Mouse (Mus musculus) midbrain, embryonic 14.5 days (tissue): ENCODE measurements around the gene Meis2. TPM values are rescaled to one million over a fixed set of nuclear protein-coding genes. Genes with fewer than 3 reads are reported as not detected.

ENCODE experiments used
- ATAC-seq: fragments of 200-750 bp; cut with Nextera tagmentation; 2 replicates; pipeline ENCODE4 v1.8.0; 2017; ENCODE audit warnings: moderate number of reproducible peaks, moderate library complexity; ENCODE audit not compliant: low FRiP score, low TSS enrichment
- DNase-seq: peaks from one replicate; pipeline ENCODE4 v3.0.0-alpha.2; 2015
- H3K27ac ChIP-seq: fragments of 300-500 bp; sonication (generic); replicated peaks from 2 replicates; pipeline ENCODE4 v1.5.1; 2014; ENCODE audit warnings: mild to moderate bottlenecking, low read depth, low read length, moderate library complexity
- H3K27me3 ChIP-seq: fragments of 300-500 bp; sonication (generic); 2 replicates; pipeline ENCODE4 v1.6.1; 2014; ENCODE audit warnings: low read length, control low read depth, mixed read lengths; ENCODE audit not compliant: control insufficient read depth, insufficient read depth
- H3K36me3 ChIP-seq: fragments of 300-500 bp; sonication (generic); 2 replicates; pipeline ENCODE4 v1.6.1; 2014; ENCODE audit warnings: low read length, control low read depth; ENCODE audit not compliant: control insufficient read depth, insufficient read depth
- H3K4me1 ChIP-seq: fragments of 300-500 bp; sonication (generic); 2 replicates; pipeline ENCODE4 v1.6.1; 2014; ENCODE audit warnings: mild to moderate bottlenecking, antibody characterized with exemption, low read length, control low read depth; ENCODE audit not compliant: control insufficient read depth, insufficient read depth
- H3K4me2 ChIP-seq: fragments of 300-500 bp; sonication (generic); 2 replicates; pipeline ENCODE4 v1.6.1; 2014; ENCODE audit warnings: mild to moderate bottlenecking, low read length, moderate library complexity
- H3K4me3 ChIP-seq: fragments of 300-500 bp; sonication (generic); replicated peaks from 2 replicates; pipeline ENCODE4 v1.5.1; 2014; ENCODE audit warnings: low read depth, low read length
- H3K9ac ChIP-seq: fragments of 300-500 bp; sonication (generic); replicated peaks from 2 replicates; pipeline ENCODE4 v1.6.1; 2014; ENCODE audit warnings: mild to moderate bottlenecking, low read length, moderate library complexity
- H3K9me3 ChIP-seq: fragments of 300-500 bp; sonication (generic); 2 replicates; pipeline ENCODE4 v1.6.1; 2016; ENCODE audit warnings: low read length, control low read depth, mixed read lengths; ENCODE audit not compliant: control insufficient read depth
- WGBS: fragments of 180-500 bp; shearing (Covaris S2); extraction: QIAGEN DNeasy Blood & Tissue Kit; methylation state at CpG from one replicate; pipeline ENCODE4 v1.1.7; 2014; 5-methylcytosine and 5-hydroxymethylcytosine counted together
- polyA plus RNA-seq: library from polyadenylated mRNA; unstranded; fragments of >200 nt; fragmentation: Nextera tagmentation; extraction: Ambion mirVana; gene quantifications from 2 replicates; pipeline ENCODE4 v1.2.1, GENCODE M21; 2014

Gene Meis2
- polyA plus RNA-seq, 1 experiment from 2014 or later, result 84.9 TPM

GRCm38 (mm10) chr2:115948630-115949426 lies 116.8 kb downstream of the Meis2 start:
- Histone ChIP-seq H3K4me2 (no peak overlapping the region), H3K9ac (no peak overlapping the region), H3K36me3 (0 out of 2 replicates have a peak, but pooled peaks cover 2% of the 10 kb centered on the region), H3K4me3 (no peak overlapping the region), H3K4me1 (0 out of 2 replicates have a peak, but pooled peaks cover 3% of the 10 kb centered on the region), H3K27ac (no peak overlapping the region), H3K9me3 (no peaks in the 10 kb centered on the region), H3K27me3 (no peaks in the 10 kb centered on the region)
- WGBS, result 91% methylated on average over 7 of the region's 7 CpGs
- ATAC-seq (0 out of 2 replicates have a peak, but pooled peaks have one; percentile 50), DNase-seq (no peak)

- Histone ChIP-seq H3K27me3 (no peaks in the 10 kb centered on the region), H3K4me3 (no peak overlapping the region), H3K36me3 (0 out of 2 replicates have a peak, but pooled peaks cover 2% of the 10 kb centered on the region), H3K9ac (no peak overlapping the region), H3K4me1 (0 out of 2 replicates have a peak, but pooled peaks cover 3% of the 10 kb centered on the region), H3K9me3 (no peaks in the 10 kb centered on the region), H3K27ac (no peak overlapping the region), H3K4me2 (no peak overlapping the region)
- WGBS, result 53% methylated on average over 7 of the region's 7 CpGs
- ATAC-seq (no peak), DNase-seq (no peak)
Measured at GRCm38 (mm10) chr2:115947714-115948226, 117.9 kb downstream of the Meis2 start.

GRCm38 (mm10) chr2:115943044-115943443 lies 122.6 kb downstream of the Meis2 start:
- WGBS, result 73% methylated on average over 8 of the region's 8 CpGs
- H3K9me3 ChIP-seq, result no peaks in the 10 kb centered on the region
- H3K27ac ChIP-seq, result no peak overlapping the region
- H3K4me2 ChIP-seq, result no peak overlapping the region
- no peak overlapping the region for H3K4me3 ChIP-seq
- DNase-seq (no peak), ATAC-seq (no peak)
- H3K9ac ChIP-seq, result no peak overlapping the region
- H3K36me3 ChIP-seq, result no peaks in the 10 kb centered on the region
- H3K27me3 ChIP-seq, result no peaks in the 10 kb centered on the region
- no peaks in the 10 kb centered on the region for H3K4me1 ChIP-seq

- no peak overlapping the region for H3K9ac ChIP-seq
- H3K27ac ChIP-seq, result no peak overlapping the region
- H3K4me1 ChIP-seq, result no peaks in the 10 kb centered on the region
- no peak overlapping the region for H3K4me2 ChIP-seq
- no peaks in the 10 kb centered on the region for H3K36me3 ChIP-seq
- 99% methylated on average over 5 of the region's 5 CpGs for WGBS
- no peak for ATAC-seq
- no peak overlapping the region for H3K4me3 ChIP-seq
- DNase-seq, result no peak
- H3K27me3 ChIP-seq, result no peaks in the 10 kb centered on the region
- no peaks in the 10 kb centered on the region for H3K9me3 ChIP-seq
Measured at GRCm38 (mm10) chr2:115939849-115940248, 125.8 kb downstream of the Meis2 start.

- Histone ChIP-seq H3K4me3 (no peak overlapping the region), H3K36me3 (no peaks in the 10 kb centered on the region), H3K27ac (no peak overlapping the region), H3K9ac (no peak overlapping the region), H3K4me2 (no peak overlapping the region), H3K4me1 (no peaks in the 10 kb centered on the region), H3K27me3 (no peaks in the 10 kb centered on the region), H3K9me3 (no peaks in the 10 kb centered on the region)
- DNase-seq, result no peak
- 88% methylated on average over 8 of the region's 8 CpGs for WGBS
- no peak for ATAC-seq
Measured at GRCm38 (mm10) chr2:115938926-115939563, 126.6 kb downstream of the Meis2 start.

- no peak overlapping the region for H3K4me3 ChIP-seq
- ATAC-seq (no peak), DNase-seq (no peak)
- H3K9me3 ChIP-seq, result no peaks in the 10 kb centered on the region
- H3K4me2 ChIP-seq, result no peak overlapping the region
- no peak overlapping the region for H3K9ac ChIP-seq
- no peaks in the 10 kb centered on the region for H3K27me3 ChIP-seq
- WGBS, result 73% methylated on average over 3 of the region's 3 CpGs
- H3K27ac ChIP-seq, result no peak overlapping the region
- H3K4me1 ChIP-seq, result no peaks in the 10 kb centered on the region
- H3K36me3 ChIP-seq, result no peaks in the 10 kb centered on the region
Measured at GRCm38 (mm10) chr2:115938296-115938695, 127.3 kb downstream of the Meis2 start.

- ATAC-seq (no peak), DNase-seq (no peak)
- Histone ChIP-seq H3K4me1 (no peaks in the 10 kb centered on the region), H3K36me3 (no peaks in the 10 kb centered on the region), H3K9ac (no peak overlapping the region), H3K9me3 (no peaks in the 10 kb centered on the region), H3K4me2 (no peak overlapping the region), H3K27me3 (no peaks in the 10 kb centered on the region), H3K4me3 (no peak overlapping the region), H3K27ac (no peak overlapping the region)
- 85% methylated on average over 1 of the region's 1 CpGs for WGBS
Measured at GRCm38 (mm10) chr2:115937896-115938295, 127.7 kb downstream of the Meis2 start.

- WGBS, result 94% methylated on average over 9 of the region's 9 CpGs
- Histone ChIP-seq H3K9ac (no peak overlapping the region), H3K9me3 (no peaks in the 10 kb centered on the region), H3K4me1 (no peaks in the 10 kb centered on the region), H3K27ac (no peak overlapping the region), H3K4me3 (no peak overlapping the region), H3K36me3 (no peaks in the 10 kb centered on the region), H3K4me2 (no peak overlapping the region), H3K27me3 (no peaks in the 10 kb centered on the region)
- ATAC-seq, result no peak
- no peak for DNase-seq
Measured at GRCm38 (mm10) chr2:115936786-115937185, 128.9 kb downstream of the Meis2 start.
